Mouse (Mus musculus) ovary, adult 18-20 months (tissue): ENCODE data around the gene Htt.
A peak's percentile ranks its signal among the peaks of the same experiment; 100 is the strongest.

Experiments used
- DNase-seq: peaks from one replicate; pipeline ENCODE4 v3.0.0; 2022; ENCODE audit warnings: low spot score, mixed read lengths

Gene Htt

DNA sequence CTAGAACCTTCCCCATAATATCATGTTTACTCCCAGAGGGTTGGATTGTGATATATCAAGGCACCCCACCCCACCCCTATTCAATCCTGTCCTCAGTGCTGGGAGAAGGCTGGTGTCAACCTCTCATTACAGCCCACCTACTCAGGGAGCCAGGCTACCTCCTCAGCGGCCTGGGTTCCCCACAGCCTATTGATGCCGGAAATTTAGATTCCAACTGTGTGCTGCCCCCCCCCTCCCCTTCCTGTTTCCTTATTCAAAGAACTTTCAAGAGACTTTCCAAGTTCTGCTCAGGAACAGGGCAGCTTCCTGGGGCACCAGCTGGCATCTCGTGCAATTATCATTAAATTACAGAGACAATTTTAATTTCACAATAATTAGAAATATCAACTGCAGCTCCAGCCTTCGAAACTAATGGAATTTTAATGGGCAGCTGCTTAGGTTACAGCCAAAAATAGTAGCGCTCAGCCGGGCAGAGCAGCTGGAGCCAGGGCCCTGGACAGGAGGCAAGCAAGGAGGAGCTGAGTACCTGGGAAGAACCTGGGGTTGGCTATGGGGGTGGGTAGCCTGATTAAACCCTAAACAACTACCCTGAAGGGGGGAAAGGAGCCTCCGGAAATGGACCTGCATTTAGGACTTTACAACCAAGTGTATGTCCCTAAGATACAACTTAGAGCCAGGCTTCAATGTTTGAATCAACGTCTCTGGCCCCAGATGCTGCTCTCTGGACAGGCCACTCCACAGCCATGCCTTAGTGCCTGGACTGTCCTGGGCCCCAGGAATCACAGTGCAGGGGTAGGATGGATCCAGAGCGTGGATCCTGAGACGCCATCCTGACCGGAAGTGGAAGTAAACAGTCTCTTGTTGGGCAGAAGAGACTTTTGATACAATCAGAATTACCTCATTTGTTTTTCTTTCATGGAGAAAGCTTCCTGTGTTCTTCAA, 170.2 kb downstream of the Htt start:
- DNase-seq: no peak

DNA sequence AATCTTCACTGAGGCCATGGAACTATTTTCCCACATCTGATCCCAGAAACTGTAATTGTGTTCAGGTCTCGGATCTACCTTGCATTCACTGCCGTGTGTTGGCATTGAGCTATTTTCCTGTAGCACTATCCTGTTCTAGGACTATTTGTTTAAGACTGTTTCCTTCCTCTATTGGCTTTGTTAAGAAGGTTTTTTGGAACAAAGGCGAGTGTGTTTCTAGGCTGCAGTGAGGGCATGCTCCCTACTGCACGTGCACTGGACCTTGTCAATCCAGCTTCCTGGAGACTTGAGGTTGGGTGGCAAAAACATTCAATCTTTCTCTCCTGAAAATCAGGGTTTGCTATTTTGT, 170.9 kb downstream of the Htt start:
- no peak for DNase-seq

DNA sequence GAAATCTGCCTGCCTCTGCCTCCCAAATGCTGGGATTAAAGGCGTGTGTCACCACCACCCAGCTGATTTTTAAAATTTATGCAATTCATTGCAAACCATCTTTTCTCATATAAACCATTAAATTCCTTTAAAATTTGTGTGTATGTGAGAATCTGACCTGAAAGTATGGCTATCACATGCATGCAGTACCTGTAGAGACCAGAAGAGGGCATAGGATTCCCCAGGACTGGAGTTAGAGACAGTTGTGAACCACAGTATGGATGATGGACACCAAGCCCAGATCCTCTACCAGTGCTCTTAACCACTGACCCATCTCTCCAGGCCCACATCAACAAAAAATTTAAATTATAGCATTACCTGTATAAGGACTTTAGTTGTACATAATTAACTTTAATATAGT, 171.9 kb downstream of the Htt start:
- DNase-seq: no peak

- DNase-seq: no peak
These were observed 180.3 kb downstream of the Htt start for GRCm38 (mm10) chr5:34941710-34942470.

DNA sequence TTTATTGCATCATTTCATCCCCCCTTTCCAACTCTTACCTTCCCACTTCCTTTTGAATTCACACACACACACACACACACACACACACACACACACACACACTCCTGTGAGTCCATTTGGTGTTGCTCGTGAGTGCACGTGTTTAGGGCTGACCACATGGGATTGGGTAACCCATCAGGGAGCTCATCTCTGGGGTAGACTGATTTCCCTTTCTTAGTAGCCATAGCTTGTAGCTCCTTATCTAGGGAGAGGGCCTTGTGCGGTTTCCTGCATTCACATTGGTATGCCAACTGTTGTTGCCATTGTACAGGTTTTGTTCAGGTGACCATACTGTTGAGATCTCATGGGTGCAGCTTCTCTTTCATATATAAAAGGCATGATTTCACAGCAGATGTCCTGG, 181.9 kb downstream of the Htt start:
- no peak for DNase-seq

GRCm38 (mm10) chr5:34948861-34949760, 187.6 kb downstream of the Htt start, which contains the start of gene Rgs12:
Rgs12 (plus strand) TSS chr5:34949445.
- DNase-seq: peak; percentile 85

DNA sequence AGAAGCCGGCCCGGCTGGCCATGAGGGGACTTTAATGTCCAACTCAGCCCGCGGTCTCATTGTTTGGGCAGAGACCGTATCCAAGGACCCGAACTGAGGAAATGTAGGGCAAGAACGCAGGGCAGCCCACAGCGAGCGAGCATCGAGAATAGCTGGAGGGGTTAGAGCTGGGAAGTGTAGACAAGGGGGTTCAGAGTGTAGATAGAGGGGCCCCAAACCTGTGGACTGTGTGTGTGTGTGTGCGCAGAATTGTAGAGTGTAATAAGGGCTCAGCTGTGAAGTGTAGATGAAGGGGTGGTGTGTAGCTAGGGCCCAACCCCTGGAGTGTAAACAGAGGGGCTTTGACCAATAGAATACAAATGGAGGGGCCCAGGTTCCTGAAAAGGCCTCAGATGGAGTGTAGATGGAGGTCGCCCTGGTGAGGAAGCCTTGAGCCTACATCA, 188.2 kb downstream of the Htt start:
- DNase-seq: no peak

GRCm38 (mm10) chr5:34950486-34951160, 189.1 kb downstream of the Htt start:
- no peak for DNase-seq

- DNase-seq: no peak
These were observed 189.8 kb downstream of the Htt start for GRCm38 (mm10) chr5:34951161-34951834.

DNA sequence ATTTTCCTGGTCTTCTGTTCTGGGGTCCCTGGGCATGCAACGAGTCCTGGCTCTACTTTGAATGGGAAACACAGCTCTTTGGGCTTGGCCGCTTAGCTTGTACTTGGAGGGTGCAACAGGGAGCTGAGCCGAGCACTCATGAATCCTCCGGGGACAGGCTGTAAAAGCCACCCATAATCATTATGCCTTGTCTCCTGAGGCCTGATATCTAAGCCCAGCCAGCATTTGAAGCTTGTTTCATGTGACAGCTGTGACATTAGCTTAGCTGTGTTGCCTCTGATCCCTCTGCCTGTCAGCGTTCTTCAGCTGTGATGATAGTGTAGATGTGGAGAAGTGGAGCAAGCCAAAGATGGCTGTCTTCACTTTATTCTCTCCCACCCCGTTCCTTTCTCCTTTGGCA, 193.0 kb downstream of the Htt start:
- no peak for DNase-seq

DNA sequence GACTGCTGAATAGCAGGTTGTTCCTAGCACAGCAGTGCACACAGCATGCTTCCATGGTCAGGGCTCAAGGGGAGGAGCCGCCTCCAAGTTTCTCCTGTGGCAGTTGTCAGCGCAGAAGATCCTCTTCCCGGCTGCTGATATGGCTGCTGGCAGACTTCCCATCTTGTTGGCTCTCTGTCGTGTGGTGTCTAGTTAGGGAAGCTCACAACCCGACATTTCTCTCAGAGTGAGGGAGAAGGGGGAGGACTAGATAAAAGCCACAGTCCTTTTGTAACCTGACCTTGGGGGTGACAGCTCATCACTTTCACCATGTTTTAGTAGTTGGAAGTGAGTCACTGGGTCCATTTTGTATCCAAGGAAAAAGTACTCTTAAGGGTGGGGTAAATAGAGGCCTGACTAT, 194.1 kb downstream of the Htt start:
- DNase-seq: peak; percentile 62

DNA sequence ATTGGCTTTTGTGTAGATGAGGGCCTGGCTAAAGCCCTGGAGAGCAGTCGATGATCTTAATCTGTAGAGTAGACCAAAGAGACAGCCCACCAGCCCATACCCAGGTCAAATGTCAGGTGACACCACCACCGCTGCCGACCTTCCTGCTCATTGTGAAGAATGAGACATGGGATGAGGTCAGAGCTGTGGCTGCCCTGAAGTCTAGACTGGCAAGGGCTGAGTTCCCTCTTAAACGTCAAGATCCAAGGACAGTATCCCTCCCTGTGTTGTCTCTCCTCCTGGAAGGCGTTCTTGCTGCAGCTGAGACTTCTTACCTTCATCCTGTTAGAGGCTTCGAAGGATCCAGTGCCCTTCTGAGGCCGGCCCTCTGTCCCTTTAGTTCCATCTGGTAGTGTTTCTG, 194.6 kb downstream of the Htt start:
- DNase-seq: no peak

- DNase-seq: no peak
These were observed 195.5 kb downstream of the Htt start for GRCm38 (mm10) chr5:34957015-34957414.

DNA sequence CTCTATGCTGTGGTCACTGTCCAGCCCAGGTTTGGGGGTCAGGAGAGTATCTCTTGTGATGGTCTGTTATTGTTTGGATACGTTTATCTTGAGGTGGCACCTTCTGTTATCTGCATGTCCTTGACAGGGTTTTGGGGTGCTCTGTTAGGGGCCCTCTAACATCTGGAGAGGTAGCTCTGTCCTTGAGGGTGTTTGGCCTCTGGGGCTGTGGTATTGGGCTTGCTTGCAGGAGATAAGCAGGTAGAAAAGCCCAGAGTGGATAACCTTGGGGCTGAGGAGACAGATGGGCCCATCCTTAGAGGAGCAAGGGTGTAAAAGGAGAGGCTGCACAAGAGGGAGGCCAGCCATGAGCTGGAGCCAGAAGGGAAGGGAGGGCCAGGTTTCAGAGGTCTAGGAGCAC, 198.5 kb downstream of the Htt start:
- DNase-seq: no peak
